Mouse (Mus musculus) c-Kit-positive CD71-positive TER-119-positive erythroid progenitor cells, embryonic 14.5 days (primary cell): Measurements from ENCODE around the gene Nudt19.
"Not testable (repeated sequence)": the region's sequence is repeated elsewhere in the genome, so short reads cannot be mapped to it uniquely, and the experiment has no call there.

Source experiments
- DNase-seq: peaks from one replicate; pipeline ENCODE4 v3.0.0-alpha.2; 2013; ENCODE audit warnings: low spot score

The Nudt19 gene

GRCm38 (mm10) chr7:35556205-35556603, at the start of gene Nudt19:
TSS of gene Nudt19 (minus strand) at chr7:35556304.
- DNase-seq, result no peak

GRCm38 (mm10) chr7:35602766-35603165, 46.7 kb upstream of the Nudt19 start:
- no peak for DNase-seq

- DNase-seq, result peak; percentile 47
These were observed 45.0 kb upstream of the Nudt19 start for GRCm38 (mm10) chr7:35601106-35601505.

GRCm38 (mm10) chr7:35600031-35600430, 43.9 kb upstream of the Nudt19 start:
- DNase-seq, result no peak

- no peak for DNase-seq
These were observed 43.4 kb upstream of the Nudt19 start for GRCm38 (mm10) chr7:35599492-35599891.

- no peak for DNase-seq
These were observed 38.2 kb upstream of the Nudt19 start for GRCm38 (mm10) chr7:35594311-35594710.

- no peak for DNase-seq
These were observed 34.7 kb upstream of the Nudt19 start for GRCm38 (mm10) chr7:35590731-35591191.

GRCm38 (mm10) chr7:35589485-35589884, 33.4 kb upstream of the Nudt19 start:
- DNase-seq, result no peak

GRCm38 (mm10) chr7:35588680-35589428, 32.8 kb upstream of the Nudt19 start:
- no peak for DNase-seq

GRCm38 (mm10) chr7:35587728-35588127, 31.6 kb upstream of the Nudt19 start:
- no peak for DNase-seq

GRCm38 (mm10) chr7:35586906-35587445, 30.9 kb upstream of the Nudt19 start:
- DNase-seq, result no peak

- DNase-seq, result peak; percentile 96
These were observed 30.2 kb upstream of the Nudt19 start, which contains the start of gene Ankrd27 for GRCm38 (mm10) chr7:35586055-35586905. TSS of gene Ankrd27 (plus strand) at chr7:35586244.

GRCm38 (mm10) chr7:35585191-35586054, 29.3 kb upstream of the Nudt19 start, which contains the start of gene Rgs9bp:
TSS of gene Rgs9bp (minus strand) at chr7:35585582.
- no peak for DNase-seq

GRCm38 (mm10) chr7:35584786-35585190, 28.7 kb upstream of the Nudt19 start:
- DNase-seq, result no peak

- no peak for DNase-seq
These were observed 28.1 kb upstream of the Nudt19 start for GRCm38 (mm10) chr7:35584068-35584785.

- DNase-seq, result no peak
These were observed 27.4 kb upstream of the Nudt19 start for GRCm38 (mm10) chr7:35583476-35584025.

GRCm38 (mm10) chr7:35582719-35583118, 26.6 kb upstream of the Nudt19 start:
- DNase-seq, result peak; percentile 49

- DNase-seq, result peak; percentile 54
These were observed 23.7 kb upstream of the Nudt19 start for GRCm38 (mm10) chr7:35579849-35580248.

- not testable (repeated sequence) for DNase-seq
These were observed 14.8 kb upstream of the Nudt19 start for GRCm38 (mm10) chr7:35570883-35571282.

GRCm38 (mm10) chr7:35569724-35570123, 13.6 kb upstream of the Nudt19 start:
- DNase-seq, result not testable (repeated sequence)
